Mouse (Mus musculus) midbrain, embryonic 13.5 days (tissue): ENCODE measurements around the gene Hspg2. TPM values are rescaled to one million over a fixed set of nuclear protein-coding genes. Genes with fewer than 3 reads are reported as not detected.
"Not testable (repeated sequence)": the region's sequence is repeated elsewhere in the genome, so short reads cannot be mapped to it uniquely, and the experiment has no call there.

Experiments used
- ATAC-seq: fragments of 200-750 bp; cut with Nextera tagmentation; 2 replicates; pipeline ENCODE4 v1.8.0; 2017; ENCODE audit warnings: mild to moderate bottlenecking, moderate TSS enrichment, moderate library complexity
- H3K27ac ChIP-seq: fragments of 300-500 bp; sonication (generic); 2 replicates; pipeline ENCODE4 v1.5.1; 2015; ENCODE audit warnings: inconsistent platforms, mild to moderate bottlenecking, moderate library complexity
- H3K27me3 ChIP-seq: fragments of 300-500 bp; sonication (generic); 2 replicates; pipeline ENCODE4 v1.6.1; 2015; ENCODE audit warnings: mild to moderate bottlenecking, inconsistent platforms
- H3K36me3 ChIP-seq: fragments of 300-500 bp; sonication (generic); 2 replicates; pipeline ENCODE4 v1.6.1; 2015; ENCODE audit warnings: mild to moderate bottlenecking, inconsistent platforms
- H3K4me1 ChIP-seq: fragments of 300-500 bp; sonication (generic); replicated peaks from 2 replicates; pipeline ENCODE4 v1.6.1; 2015; ENCODE audit warnings: inconsistent platforms
- H3K4me2 ChIP-seq: fragments of 300-500 bp; sonication (generic); replicated peaks from 2 replicates; pipeline ENCODE4 v1.6.1; 2015; ENCODE audit warnings: moderate library complexity, mild to moderate bottlenecking, inconsistent platforms
- H3K4me3 ChIP-seq: fragments of 300-500 bp; sonication (generic); replicated peaks from 2 replicates; pipeline ENCODE4 v1.5.1; 2015; ENCODE audit warnings: mild to moderate bottlenecking, inconsistent platforms
- H3K9ac ChIP-seq: fragments of 300-500 bp; sonication (generic); replicated peaks from 2 replicates; pipeline ENCODE4 v1.6.1; 2015; ENCODE audit warnings: mild to moderate bottlenecking, inconsistent platforms
- H3K9me3 ChIP-seq: fragments of 300-500 bp; sonication (generic); 2 replicates; pipeline ENCODE4 v1.6.1; 2016; ENCODE audit warnings: mild to moderate bottlenecking, inconsistent platforms
- WGBS: fragments of 180-500 bp; shearing (Covaris S2); methylation state at CpG from one replicate; pipeline ENCODE4 v1.1.7; 2015; 5-methylcytosine and 5-hydroxymethylcytosine counted together
- polyA plus RNA-seq: library from polyadenylated mRNA; unstranded; fragments of >200 nt; fragmentation: Nextera tagmentation; extraction: Ambion mirVana; gene quantifications from 2 replicates; pipeline ENCODE4 v1.2.1, GENCODE M21; 2015

The Hspg2 gene
- polyA plus RNA-seq, 1 experiment from 2014 or later = 5.0 TPM

- WGBS = 90% methylated on average over 16 of the region's 16 CpGs
- H3K4me1 ChIP-seq = no peaks in the 10 kb centered on the region
- H3K9me3 ChIP-seq = no peaks in the 10 kb centered on the region
- no peak overlapping the region for H3K4me3 ChIP-seq
- no peak for ATAC-seq
- H3K27me3 ChIP-seq = no peaks in the 10 kb centered on the region
- peaks cover 10% of the 10 kb centered on the region for H3K36me3 ChIP-seq
- H3K9ac ChIP-seq = no peak overlapping the region
- no peak overlapping the region for H3K27ac ChIP-seq
- no peak overlapping the region for H3K4me2 ChIP-seq
Measured at GRCm38 (mm10) chr4:137556673-137557210, 88.2 kb downstream of the Hspg2 start.

- 85% methylated on average over 9 of the region's 9 CpGs for WGBS
- H3K36me3 ChIP-seq = no peaks in the 10 kb centered on the region
Measured at GRCm38 (mm10) chr4:137569873-137570272, 101.3 kb downstream of the Hspg2 start.

GRCm38 (mm10) chr4:137574469-137574868, 105.9 kb downstream of the Hspg2 start, which contains the start of gene Ldlrad2:
Gene Ldlrad2, minus strand, starts transcription at chr4:137574569.
- no peak for ATAC-seq
- H3K9me3 ChIP-seq = no peaks in the 10 kb centered on the region

More at GRCm38 (mm10) chr4:137569873-137570272, 101.3 kb downstream of the Hspg2 start:
- no peak for ATAC-seq
- H3K9ac ChIP-seq = no peak overlapping the region
- H3K4me2 ChIP-seq = no peak overlapping the region
- no peaks in the 10 kb centered on the region for H3K4me1 ChIP-seq
- H3K4me3 ChIP-seq = no peak overlapping the region
- no peaks in the 10 kb centered on the region for H3K27me3 ChIP-seq
- no peak overlapping the region for H3K27ac ChIP-seq
- H3K9me3 ChIP-seq = no peaks in the 10 kb centered on the region

GRCm38 (mm10) chr4:137577486-137577885, 108.9 kb downstream of the Hspg2 start:
- no peak overlapping the region for H3K27ac ChIP-seq
- no peaks in the 10 kb centered on the region for H3K36me3 ChIP-seq
- no peak overlapping the region for H3K4me3 ChIP-seq
- H3K9me3 ChIP-seq = no peaks in the 10 kb centered on the region
- H3K9ac ChIP-seq = no peak overlapping the region
- no peak for ATAC-seq
- peaks cover 9% of the 10 kb centered on the region for H3K4me1 ChIP-seq
- WGBS = 96% methylated on average over 12 of the region's 12 CpGs
- no peak overlapping the region for H3K4me2 ChIP-seq
- peaks cover 24% of the 10 kb centered on the region for H3K27me3 ChIP-seq

More at GRCm38 (mm10) chr4:137574469-137574868, 105.9 kb downstream of the Hspg2 start, which contains the start of gene Ldlrad2:
- H3K36me3 ChIP-seq = no peaks in the 10 kb centered on the region
- peaks cover 6% of the 10 kb centered on the region for H3K4me1 ChIP-seq
- no peak within 1 kb of the TSS for H3K27ac ChIP-seq
- H3K4me2 ChIP-seq = no peak within 1 kb of the TSS
- H3K27me3 ChIP-seq = peaks cover 16% of the 10 kb centered on the region
- 87% methylated on average over 10 of the region's 10 CpGs for WGBS
- no peak within 1 kb of the TSS for H3K4me3 ChIP-seq
- H3K9ac ChIP-seq = no peak within 1 kb of the TSS

- ATAC-seq = peak; percentile 53; the same call in 1 of the 2 replicates
- 3% methylated on average over 39 of the region's 39 CpGs for WGBS
- H3K4me3 ChIP-seq = peak overlapping the region; percentile 37
- H3K9me3 ChIP-seq = no peaks in the 10 kb centered on the region
- H3K9ac ChIP-seq = peak overlapping the region; percentile 37
- H3K4me2 ChIP-seq = peak overlapping the region; percentile 61
- H3K4me1 ChIP-seq = peaks cover 9% of the 10 kb centered on the region
- peaks cover 24% of the 10 kb centered on the region for H3K27me3 ChIP-seq
- no peak overlapping the region for H3K27ac ChIP-seq
- no peaks in the 10 kb centered on the region for H3K36me3 ChIP-seq
Measured at GRCm38 (mm10) chr4:137578181-137578845, 109.7 kb downstream of the Hspg2 start.

- no peak for ATAC-seq
- H3K27me3 ChIP-seq = peaks cover 24% of the 10 kb centered on the region
- H3K4me2 ChIP-seq = no peak overlapping the region
- H3K4me1 ChIP-seq = peaks cover 9% of the 10 kb centered on the region
- no peaks in the 10 kb centered on the region for H3K36me3 ChIP-seq
- WGBS = 52% methylated on average over 4 of the region's 4 CpGs
- H3K27ac ChIP-seq = no peak overlapping the region
- no peak overlapping the region for H3K9ac ChIP-seq
- no peaks in the 10 kb centered on the region for H3K9me3 ChIP-seq
- H3K4me3 ChIP-seq = no peak overlapping the region
Measured at GRCm38 (mm10) chr4:137579789-137580188, 111.2 kb downstream of the Hspg2 start.

- peaks cover 24% of the 10 kb centered on the region for H3K27me3 ChIP-seq
- WGBS = 68% methylated on average over 2 of the region's 2 CpGs
- H3K9ac ChIP-seq = no peak overlapping the region
- H3K4me2 ChIP-seq = no peak overlapping the region
- H3K36me3 ChIP-seq = no peaks in the 10 kb centered on the region
- no peak for ATAC-seq
- H3K9me3 ChIP-seq = no peaks in the 10 kb centered on the region
- peaks cover 9% of the 10 kb centered on the region for H3K4me1 ChIP-seq
- H3K4me3 ChIP-seq = no peak overlapping the region
- H3K27ac ChIP-seq = no peak overlapping the region
Measured at GRCm38 (mm10) chr4:137580299-137580698, 111.7 kb downstream of the Hspg2 start.

- Histone ChIP-seq H3K4me2 (no peak overlapping the region), H3K9me3 (no peaks in the 10 kb centered on the region), H3K9ac (no peak overlapping the region), H3K4me1 (peaks cover 9% of the 10 kb centered on the region), H3K4me3 (no peak overlapping the region), H3K27me3 (peaks cover 24% of the 10 kb centered on the region), H3K27ac (no peak overlapping the region), H3K36me3 (no peaks in the 10 kb centered on the region)
- 28% methylated on average over 3 of the region's 3 CpGs for WGBS
- no peak for ATAC-seq
Measured at GRCm38 (mm10) chr4:137581815-137582214, 113.2 kb downstream of the Hspg2 start.

GRCm38 (mm10) chr4:137589095-137589494, 120.5 kb downstream of the Hspg2 start:
- not testable (repeated sequence) for H3K27me3 ChIP-seq, H3K4me1 ChIP-seq, H3K9ac ChIP-seq, H3K9me3 ChIP-seq, H3K36me3 ChIP-seq, H3K4me3 ChIP-seq, ATAC-seq, H3K4me2 ChIP-seq, H3K27ac ChIP-seq
- 87% methylated on average over 2 of the region's 3 CpGs for WGBS

- H3K4me3 ChIP-seq = no peak overlapping the region
- H3K27me3 ChIP-seq = no peaks in the 10 kb centered on the region
- 85% methylated on average over 3 of the region's 3 CpGs for WGBS
- peaks cover 3% of the 10 kb centered on the region; the same call in 1 of the 2 replicates for H3K4me1 ChIP-seq
- no peak overlapping the region for H3K4me2 ChIP-seq
- no peak overlapping the region for H3K9ac ChIP-seq
- H3K36me3 ChIP-seq = no peaks in the 10 kb centered on the region
- H3K9me3 ChIP-seq = no peaks in the 10 kb centered on the region
- H3K27ac ChIP-seq = no peak overlapping the region
- no peak for ATAC-seq
Measured at GRCm38 (mm10) chr4:137589586-137589985, 121.0 kb downstream of the Hspg2 start.

- Histone ChIP-seq H3K9ac (no peak overlapping the region), H3K9me3 (no peaks in the 10 kb centered on the region), H3K27ac (no peak overlapping the region), H3K4me1 (peaks cover 16% of the 10 kb centered on the region), H3K36me3 (no peaks in the 10 kb centered on the region), H3K4me3 (no peak overlapping the region), H3K4me2 (no peak overlapping the region), H3K27me3 (no peaks in the 10 kb centered on the region)
- no peak for ATAC-seq
- 93% methylated on average over 4 of the region's 4 CpGs for whole genome bisulfite sequencing
Measured at GRCm38 (mm10) chr4:137590961-137591360, 122.4 kb downstream of the Hspg2 start.

- H3K9ac ChIP-seq = peak within 1 kb of the TSS; percentile 88
- WGBS = under 1% methylated on average over 86 of the region's 92 CpGs
- peaks cover 38% of the 10 kb centered on the region for H3K4me1 ChIP-seq
- H3K27me3 ChIP-seq = no peaks in the 10 kb centered on the region
- peak within 1 kb of the TSS; percentile 82 for H3K4me3 ChIP-seq
- H3K4me2 ChIP-seq = peak within 1 kb of the TSS; percentile 85
- peak; percentile 96 for ATAC-seq
- H3K36me3 ChIP-seq = no peaks in the 10 kb centered on the region
- H3K9me3 ChIP-seq = no peaks in the 10 kb centered on the region
- peak within 1 kb of the TSS; percentile 97 for H3K27ac ChIP-seq
Measured at GRCm38 (mm10) chr4:137593601-137594495, 125.3 kb downstream of the Hspg2 start, which contains the start of gene Usp48. Gene Usp48, plus strand, starts transcription at chr4:137593755.
